Mouse (Mus musculus) forebrain, postnatal 0 days (tissue): ENCODE measurements around the gene Prmt7. TPM values are rescaled to one million over a fixed set of nuclear protein-coding genes. Genes with fewer than 3 reads are reported as not detected.
A peak's percentile ranks its signal among the peaks of the same experiment; 100 is the strongest.

Experiments used
- ATAC-seq: fragments of 200-750 bp; cut with Nextera tagmentation; 2 replicates; pipeline ENCODE4 v1.8.0; 2017; ENCODE audit warnings: mild to moderate bottlenecking, moderate library complexity
- DNase-seq: peaks from one replicate; pipeline ENCODE4 v3.0.0-alpha.2; 2015
- H3K27ac ChIP-seq: fragments of 300-500 bp; sonication (generic); 2 replicates; pipeline ENCODE4 v1.5.1; 2014; ENCODE audit warnings: low read depth, mild to moderate bottlenecking, antibody characterized with exemption, low read length, moderate library complexity, mixed read lengths
- H3K27me3 ChIP-seq: fragments of 300-500 bp; sonication (generic); 2 replicates; pipeline ENCODE4 v1.6.1; 2014; ENCODE audit warnings: mild to moderate bottlenecking, low read length, mixed read lengths; ENCODE audit not compliant: insufficient read depth
- H3K36me3 ChIP-seq: fragments of 300-500 bp; sonication (generic); 2 replicates; pipeline ENCODE4 v1.6.1; 2014; ENCODE audit warnings: mild to moderate bottlenecking, moderate library complexity; ENCODE audit not compliant: insufficient read depth
- H3K4me1 ChIP-seq: fragments of 300-500 bp; sonication (generic); 2 replicates; pipeline ENCODE4 v1.6.1; 2014; ENCODE audit warnings: antibody characterized with exemption; ENCODE audit not compliant: insufficient read depth
- H3K4me2 ChIP-seq: fragments of 300-500 bp; sonication (generic); 2 replicates; pipeline ENCODE4 v1.6.1; 2014; ENCODE audit warnings: low read depth, mild to moderate bottlenecking, moderate library complexity
- H3K4me3 ChIP-seq: fragments of 300-500 bp; sonication (generic); 2 replicates; pipeline ENCODE4 v1.5.1; 2014; ENCODE audit warnings: low read depth, low read length, mixed read lengths
- H3K9ac ChIP-seq: fragments of 300-500 bp; sonication (generic); 2 replicates; pipeline ENCODE4 v1.6.1; 2014; ENCODE audit warnings: mild to moderate bottlenecking
- H3K9me3 ChIP-seq: fragments of 300-500 bp; sonication (generic); 2 replicates; pipeline ENCODE4 v1.6.1; 2016; ENCODE audit warnings: low read length
- CTCF ChIP-seq: sonication (generic); IDR thresholded peaks from 2 replicates; pipeline ENCODE4 v1.5.1; 2016; ENCODE audit warnings: antibody characterized with exemption, control low read depth, low read depth
- WGBS: fragments of 180-500 bp; shearing (Covaris S2); extraction: QIAGEN DNeasy Blood & Tissue Kit; methylation state at CpG from one replicate; pipeline ENCODE4 v1.1.7; 2014; 5-methylcytosine and 5-hydroxymethylcytosine counted together
- polyA plus RNA-seq: library from polyadenylated mRNA; unstranded; fragments of >200 nt; fragmentation: Nextera tagmentation; extraction: Ambion mirVana; gene quantifications from 2 replicates; pipeline ENCODE4 v1.2.1, GENCODE M21; 2015
- total RNA-seq: library from RNA; depleted of rRNA; stranded (reverse); fragments of >200 nt; gene quantifications from 2 replicates; pipeline ENCODE4 v1.2.3, GENCODE M21; 2014; rRNA removed

Gene Prmt7
- total and polyA plus RNA-seq, 2 experiments from 2014 or later = 49.6 to 65.5 TPM

- DNase-seq = no peak
- no peak for ATAC-seq
- no peaks in the 10 kb centered on the region for H3K9me3 ChIP-seq
- no peak overlapping the region for H3K9ac ChIP-seq
- 85% methylated on average over 3 of the region's 3 CpGs for WGBS
- H3K27me3 ChIP-seq = no peaks in the 10 kb centered on the region
- no peak overlapping the region for H3K27ac ChIP-seq
- peaks cover 9% of the 10 kb centered on the region; the same call in 1 of the 2 replicates for H3K4me1 ChIP-seq
- no peaks in the 10 kb centered on the region for H3K36me3 ChIP-seq
- H3K4me3 ChIP-seq = no peak overlapping the region
- no peak overlapping the region for H3K4me2 ChIP-seq
- peak; percentile 40; the same call in 1 of the 2 replicates for TF ChIP-seq CTCF
These were observed 89.0 kb downstream of the Prmt7 start for GRCm38 (mm10) chr8:106299686-106300085.

GRCm38 (mm10) chr8:106300739-106301715, 90.3 kb downstream of the Prmt7 start:
- 31% methylated on average over 9 of the region's 9 CpGs for WGBS

More at GRCm38 (mm10) chr8:106300739-106301715, 90.3 kb downstream of the Prmt7 start:
- H3K27me3 ChIP-seq = no peaks in the 10 kb centered on the region
- peak overlapping the region; percentile 59 for H3K27ac ChIP-seq
- no peaks in the 10 kb centered on the region for H3K36me3 ChIP-seq
- H3K4me2 ChIP-seq = peak overlapping the region; percentile 8
- no peaks in the 10 kb centered on the region for H3K9me3 ChIP-seq
- H3K4me3 ChIP-seq = no peak overlapping the region
- DNase-seq (peak; percentile 72), ATAC-seq (peak; percentile 77)
- peaks cover 9% of the 10 kb centered on the region; the same call in 1 of the 2 replicates for H3K4me1 ChIP-seq
- H3K9ac ChIP-seq = no peak overlapping the region
- TF ChIP-seq CTCF = no peak

Other genes starting within 250 kb of the Prmt7 start
- gene Slc12a4, start 244.8 kb upstream of the Prmt7 start, total RNA-seq = 9.7 and 12.4 TPM in 2 replicates
- 9.8 and 12.1 TPM in 2 replicates for gene Slc12a4, start 244.8 kb upstream of the Prmt7 start, polyA plus RNA-seq
- gene Dpep3, start 231.5 kb upstream of the Prmt7 start, total RNA-seq = not detected in 2 replicates
- not detected in 2 replicates for gene Dpep3, start 231.5 kb upstream of the Prmt7 start, polyA plus RNA-seq
- 14.3 and 17.8 TPM in 2 replicates for gene Dus2, start 219.6 kb upstream of the Prmt7 start, total RNA-seq
- 15.2 and 21.7 TPM in 2 replicates for gene Dus2, start 219.6 kb upstream of the Prmt7 start, polyA plus RNA-seq
- not detected in 2 replicates for gene Dpep2nb, start 205.0 kb upstream of the Prmt7 start, total RNA-seq
- gene Dpep2nb, start 205.0 kb upstream of the Prmt7 start, polyA plus RNA-seq = not detected in 2 replicates
- gene Ddx28, start 199.1 kb upstream of the Prmt7 start, total RNA-seq = 31.5 and 33.8 TPM in 2 replicates
- gene Ddx28, start 199.1 kb upstream of the Prmt7 start, polyA plus RNA-seq = 23.7 and 25.3 TPM in 2 replicates
- 11.4 and 16.0 TPM in 2 replicates for gene Nfatc3, start 152.1 kb upstream of the Prmt7 start, total RNA-seq
- gene Nfatc3, start 152.1 kb upstream of the Prmt7 start, polyA plus RNA-seq = 0.93 and 1.9 TPM in 2 replicates
- 0.14 TPM in 1 of 2 replicates, not detected in the other for gene Esrp2, start 74.0 kb upstream of the Prmt7 start, total RNA-seq
- gene Esrp2, start 74.0 kb upstream of the Prmt7 start, polyA plus RNA-seq = not detected in 2 replicates
- gene Pla2g15, start 60.5 kb upstream of the Prmt7 start, total RNA-seq = 16.0 and 17.8 TPM in 2 replicates
- 11.7 and 15.6 TPM in 2 replicates for gene Pla2g15, start 60.5 kb upstream of the Prmt7 start, polyA plus RNA-seq
- 29.9 and 43.6 TPM in 2 replicates for gene Slc7a6, start 42.1 kb upstream of the Prmt7 start, total RNA-seq
- 48.9 and 50.8 TPM in 2 replicates for gene Slc7a6, start 42.1 kb upstream of the Prmt7 start, polyA plus RNA-seq
- 59.3 and 73.1 TPM in 2 replicates for gene Slc7a6os, start within 50 bp of the Prmt7 start, total RNA-seq
- 32.4 and 36.3 TPM in 2 replicates for gene Slc7a6os, start within 50 bp of the Prmt7 start, polyA plus RNA-seq
- 103 and 114 TPM in 2 replicates for gene Smpd3, start 127.1 kb downstream of the Prmt7 start, total RNA-seq
- gene Smpd3, start 127.1 kb downstream of the Prmt7 start, polyA plus RNA-seq = 63.1 and 84.8 TPM in 2 replicates
- 36.7 and 39.2 TPM in 2 replicates for gene Zfp90, start 204.4 kb downstream of the Prmt7 start, total RNA-seq
- gene Zfp90, start 204.4 kb downstream of the Prmt7 start, polyA plus RNA-seq = 32.5 and 38.0 TPM in 2 replicates